Mouse (Mus musculus) hindbrain, embryonic 13.5 days (tissue): ENCODE results near the gene Gm20825. TPM values are rescaled to one million over a fixed set of nuclear protein-coding genes. Genes with fewer than 3 reads are reported as not detected.
"Not testable (repeated sequence)": the region's sequence is repeated elsewhere in the genome, so short reads cannot be mapped to it uniquely, and the experiment has no call there.

Source experiments
- ATAC-seq: fragments of 200-750 bp; cut with Nextera tagmentation; 2 replicates; pipeline ENCODE4 v1.8.0; 2017; ENCODE audit warnings: moderate TSS enrichment; ENCODE audit not compliant: low FRiP score
- H3K27ac ChIP-seq: fragments of 300-500 bp; sonication (generic); 2 replicates; pipeline ENCODE4 v1.5.1; 2015; ENCODE audit warnings: inconsistent platforms, mild to moderate bottlenecking, moderate library complexity
- H3K27me3 ChIP-seq: fragments of 300-500 bp; sonication (generic); 2 replicates; pipeline ENCODE4 v1.6.1; 2015; ENCODE audit warnings: mild to moderate bottlenecking, inconsistent platforms
- H3K36me3 ChIP-seq: fragments of 300-500 bp; sonication (generic); 2 replicates; pipeline ENCODE4 v1.6.1; 2015; ENCODE audit warnings: mild to moderate bottlenecking, inconsistent platforms
- H3K4me1 ChIP-seq: fragments of 300-500 bp; sonication (generic); replicated peaks from 2 replicates; pipeline ENCODE4 v1.6.1; 2015; ENCODE audit warnings: inconsistent platforms
- H3K4me2 ChIP-seq: fragments of 300-500 bp; sonication (generic); 2 replicates; pipeline ENCODE4 v1.6.1; 2015; ENCODE audit warnings: inconsistent platforms, mild to moderate bottlenecking, moderate library complexity
- H3K4me3 ChIP-seq: fragments of 300-500 bp; sonication (generic); 2 replicates; pipeline ENCODE4 v1.5.1; 2015; ENCODE audit warnings: mild to moderate bottlenecking, inconsistent platforms
- H3K9ac ChIP-seq: fragments of 300-500 bp; sonication (generic); 2 replicates; pipeline ENCODE4 v1.6.1; 2015; ENCODE audit warnings: mild to moderate bottlenecking, inconsistent platforms
- H3K9me3 ChIP-seq: fragments of 300-500 bp; sonication (generic); 2 replicates; pipeline ENCODE4 v1.6.1; 2016; ENCODE audit warnings: inconsistent platforms
- WGBS: fragments of 180-500 bp; shearing (Covaris S2); methylation state at CpG from one replicate; pipeline ENCODE4 v1.1.7; 2015; 5-methylcytosine and 5-hydroxymethylcytosine counted together
- polyA plus RNA-seq: library from polyadenylated mRNA; unstranded; fragments of >200 nt; fragmentation: Nextera tagmentation; extraction: Ambion mirVana; gene quantifications from 2 replicates; pipeline ENCODE4 v1.2.1, GENCODE M21; 2015

Gm20825 gene
- polyA plus RNA-seq: not detected in 2 replicates

GRCm38 (mm10) chrY:8071407-8071806 lies at the start of gene Gm20825:
Gm20825 (minus strand) TSS chrY:8071507.
- 41% methylated on average over 2 of the region's 4 CpGs for WGBS
- not testable (repeated sequence) for H3K4me2 ChIP-seq, H3K9ac ChIP-seq, H3K27ac ChIP-seq, H3K4me1 ChIP-seq, H3K27me3 ChIP-seq, ATAC-seq, H3K36me3 ChIP-seq, H3K9me3 ChIP-seq, H3K4me3 ChIP-seq

Other genes starting within 250 kb of the Gm20825 start
- gene Gm29049, start 74.3 kb downstream of the Gm20825 start, polyA plus RNA-seq: not detected in 2 replicates
- gene Gm20824, start 186.4 kb upstream of the Gm20825 start, polyA plus RNA-seq: not detected in 2 replicates